Mouse (Mus musculus): ENCODE data around the gene Rxra. TPM values are rescaled to one million over a fixed set of nuclear protein-coding genes. Genes with fewer than 3 reads are reported as not detected.

Rxra gene
- total RNA-seq, 2 experiments from 2014 or later, result 25.2 to 25.5 TPM

GRCm38 (mm10) chr2:27666719-27667118, 9.5 kb upstream of the Rxra start:
- DNase-seq (ENCODE audit: low spot score in 2 of 2), result no peak

GRCm38 (mm10) chr2:27667677-27668076, 8.6 kb upstream of the Rxra start:
- DNase-seq (ENCODE audit: low spot score in 2 of 2), result no peak

- DNase-seq (ENCODE audit: low spot score in 2 of 2), result no peak
Observed at GRCm38 (mm10) chr2:27670746-27671145, 5.5 kb upstream of the Rxra start.

GRCm38 (mm10) chr2:27671633-27672091, 4.6 kb upstream of the Rxra start:
- no peak for DNase-seq (ENCODE audit: low spot score in 2 of 2)

- DNase-seq (ENCODE audit: low spot score in 2 of 2), result peak; percentile 49 to 65
Observed at GRCm38 (mm10) chr2:27676478-27677325, 462 bp downstream of the Rxra start.

- peak in 1 of 2 experiments; percentile 19 for DNase-seq (ENCODE audit: low spot score in 2 of 2)
Observed at GRCm38 (mm10) chr2:27677411-27678310, 1.4 kb downstream of the Rxra start.

GRCm38 (mm10) chr2:27678331-27678730, 2.1 kb downstream of the Rxra start:
- no peak for DNase-seq (ENCODE audit: low spot score in 2 of 2)

GRCm38 (mm10) chr2:27678836-27679480, 2.7 kb downstream of the Rxra start:
- DNase-seq (ENCODE audit: low spot score in 2 of 2), result no peak

- DNase-seq (ENCODE audit: low spot score in 2 of 2), result no peak
Observed at GRCm38 (mm10) chr2:27679621-27680025, 3.4 kb downstream of the Rxra start.

GRCm38 (mm10) chr2:27680058-27680457, 3.8 kb downstream of the Rxra start:
- DNase-seq (ENCODE audit: low spot score in 2 of 2), result no peak

- no peak for DNase-seq (ENCODE audit: low spot score in 2 of 2)
Observed at GRCm38 (mm10) chr2:27680595-27680994, 4.4 kb downstream of the Rxra start.

GRCm38 (mm10) chr2:27681426-27681825, 5.2 kb downstream of the Rxra start:
- DNase-seq (ENCODE audit: low spot score in 2 of 2), result no peak

GRCm38 (mm10) chr2:27682096-27682495, 5.9 kb downstream of the Rxra start:
- DNase-seq (ENCODE audit: low spot score in 2 of 2), result no peak

GRCm38 (mm10) chr2:27684017-27684657, 7.9 kb downstream of the Rxra start:
- no peak for DNase-seq (ENCODE audit: low spot score in 2 of 2)

GRCm38 (mm10) chr2:27685917-27686316, 9.7 kb downstream of the Rxra start:
- no peak for DNase-seq (ENCODE audit: low spot score in 2 of 2)

GRCm38 (mm10) chr2:27686335-27686734, 10.1 kb downstream of the Rxra start:
- DNase-seq (ENCODE audit: low spot score in 2 of 2), result no peak

GRCm38 (mm10) chr2:27687041-27687440, 10.8 kb downstream of the Rxra start:
- no peak for DNase-seq (ENCODE audit: low spot score in 2 of 2)

GRCm38 (mm10) chr2:27687973-27688372, 11.7 kb downstream of the Rxra start:
- DNase-seq (ENCODE audit: low spot score in 2 of 2), result no peak

GRCm38 (mm10) chr2:27690714-27691113, 14.5 kb downstream of the Rxra start:
- no peak for DNase-seq (ENCODE audit: low spot score in 2 of 2)

- no peak for DNase-seq (ENCODE audit: low spot score in 2 of 2)
Observed at GRCm38 (mm10) chr2:27691139-27691720, 15.0 kb downstream of the Rxra start.

Data from left cerebral cortex, adult 18-20 months (tissue).